Mouse (Mus musculus) heart, embryonic 13.5 days (tissue): ENCODE results near the gene Zzz3. TPM values are rescaled to one million over a fixed set of nuclear protein-coding genes. Genes with fewer than 3 reads are reported as not detected.
A peak's percentile ranks its signal among the peaks of the same experiment; 100 is the strongest.

ENCODE experiments used
- ATAC-seq: fragments of 200-750 bp; cut with Nextera tagmentation; 2 replicates; pipeline ENCODE4 v1.8.0; 2017; ENCODE audit warnings: moderate TSS enrichment; ENCODE audit not compliant: insufficient number of reproducible peaks, low FRiP score, low TSS enrichment; ENCODE audit errors: extremely low read depth
- H3K27ac ChIP-seq: fragments of 300-500 bp; sonication (generic); replicated peaks from 2 replicates; pipeline ENCODE4 v1.5.1; 2015; ENCODE audit warnings: moderate library complexity, mild to moderate bottlenecking, inconsistent platforms
- H3K27me3 ChIP-seq: fragments of 300-500 bp; sonication (generic); replicated peaks from 2 replicates; pipeline ENCODE4 v1.6.1; 2015; ENCODE audit warnings: mild to moderate bottlenecking, inconsistent platforms
- H3K36me3 ChIP-seq: fragments of 300-500 bp; sonication (generic); 2 replicates; pipeline ENCODE4 v1.6.1; 2015; ENCODE audit warnings: mild to moderate bottlenecking, inconsistent platforms
- H3K4me1 ChIP-seq: fragments of 300-500 bp; sonication (generic); 2 replicates; pipeline ENCODE4 v1.6.1; 2015; ENCODE audit warnings: inconsistent platforms
- H3K4me2 ChIP-seq: fragments of 300-500 bp; sonication (generic); 2 replicates; pipeline ENCODE4 v1.6.1; 2015; ENCODE audit warnings: inconsistent platforms, mild to moderate bottlenecking, moderate library complexity
- H3K4me3 ChIP-seq: fragments of 300-500 bp; sonication (generic); 2 replicates; pipeline ENCODE4 v1.5.1; 2015; ENCODE audit warnings: moderate library complexity, mild to moderate bottlenecking, inconsistent platforms
- H3K9ac ChIP-seq: fragments of 300-500 bp; sonication (generic); 2 replicates; pipeline ENCODE4 v1.6.1; 2015; ENCODE audit warnings: inconsistent platforms, mild to moderate bottlenecking, moderate library complexity
- H3K9me3 ChIP-seq: fragments of 300-500 bp; sonication (generic); 2 replicates; pipeline ENCODE4 v1.6.1; 2016; ENCODE audit warnings: inconsistent platforms
- WGBS: fragments of 180-500 bp; shearing (Covaris S2); methylation state at CpG from one replicate; pipeline ENCODE4 v1.1.7; 2015; ENCODE audit warnings: mixed read lengths; 5-methylcytosine and 5-hydroxymethylcytosine counted together
- polyA plus RNA-seq: library from polyadenylated mRNA; unstranded; fragments of >200 nt; fragmentation: Nextera tagmentation; extraction: Ambion mirVana; gene quantifications from 2 replicates; pipeline ENCODE4 v1.2.1, GENCODE M21; 2015

Gene Zzz3
- polyA plus RNA-seq, 1 experiment from 2014 or later: 31.0 TPM

DNA sequence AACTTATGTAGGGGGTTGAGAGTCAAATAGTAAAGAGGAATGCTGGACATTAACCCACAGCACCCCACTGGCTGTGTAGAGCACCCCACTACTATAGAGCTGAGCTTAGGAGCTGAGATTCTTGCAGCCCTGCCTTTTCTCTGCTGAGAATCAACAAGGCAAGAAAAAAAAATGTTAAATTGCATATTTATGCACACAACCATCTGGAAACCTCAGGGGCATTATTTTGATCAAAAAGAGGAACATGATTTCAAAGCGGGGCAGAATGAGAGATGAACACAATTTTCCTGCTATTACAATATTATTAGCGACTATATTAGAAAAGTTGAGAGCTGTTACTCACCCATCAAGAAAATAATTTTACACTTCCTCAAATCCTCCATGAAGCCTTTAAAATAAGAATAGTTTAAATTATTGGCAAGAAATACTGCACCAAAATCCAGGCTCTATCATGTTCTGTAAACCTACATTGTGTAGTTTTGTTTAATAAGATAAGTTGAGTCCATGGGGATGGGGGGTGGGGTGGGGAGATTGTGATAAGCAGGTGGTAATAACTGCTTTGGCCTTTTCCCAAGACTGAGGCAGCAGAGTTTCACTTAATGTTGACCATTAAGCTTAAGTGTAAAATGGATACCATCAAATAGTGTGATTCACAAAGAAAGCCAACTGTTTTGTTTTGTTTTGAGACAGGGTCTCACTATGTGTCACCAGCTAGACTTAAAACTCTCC lies 103.9 kb downstream of the Zzz3 start:
- H3K9ac ChIP-seq: no peak overlapping the region
- no peaks in the 10 kb centered on the region for H3K36me3 ChIP-seq
- peaks cover 20% of the 10 kb centered on the region for H3K27me3 ChIP-seq
- 69% methylated on average over 2 of the region's 2 CpGs for WGBS
- H3K4me3 ChIP-seq: no peak overlapping the region
- peaks cover 35% of the 10 kb centered on the region for H3K4me1 ChIP-seq
- no peak overlapping the region for H3K4me2 ChIP-seq
- H3K9me3 ChIP-seq: no peaks in the 10 kb centered on the region
- H3K27ac ChIP-seq: no peak overlapping the region
- no peak for ATAC-seq

DNA sequence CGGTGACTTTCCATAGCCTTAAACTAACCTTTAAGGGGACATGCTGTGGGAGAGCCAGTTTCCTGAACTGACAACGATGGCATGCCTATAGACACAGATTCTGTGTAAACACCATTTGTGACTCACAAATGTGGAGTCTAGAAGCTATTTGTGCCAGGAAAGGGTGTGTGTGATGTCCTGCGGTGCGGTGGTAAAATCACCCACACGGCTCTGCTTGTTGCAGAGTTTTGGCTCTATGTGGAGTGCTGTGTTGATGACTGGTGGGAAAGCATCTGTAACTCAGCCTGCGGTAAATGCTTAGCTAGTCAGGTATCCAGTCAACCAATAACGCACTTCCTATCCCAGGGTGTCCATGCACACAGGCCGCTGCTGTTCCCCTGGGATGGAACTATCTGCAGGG lies 112.6 kb downstream of the Zzz3 start:
- Histone ChIP-seq H3K9me3 (no peaks in the 10 kb centered on the region), H3K36me3 (no peaks in the 10 kb centered on the region), H3K27me3 (peaks cover 30% of the 10 kb centered on the region), H3K4me1 (peaks cover 5% of the 10 kb centered on the region), H3K4me2 (no peak overlapping the region), H3K9ac (no peak overlapping the region), H3K27ac (no peak overlapping the region), H3K4me3 (no peak overlapping the region)
- 70% methylated on average over 8 of the region's 8 CpGs for WGBS
- ATAC-seq: no peak

DNA sequence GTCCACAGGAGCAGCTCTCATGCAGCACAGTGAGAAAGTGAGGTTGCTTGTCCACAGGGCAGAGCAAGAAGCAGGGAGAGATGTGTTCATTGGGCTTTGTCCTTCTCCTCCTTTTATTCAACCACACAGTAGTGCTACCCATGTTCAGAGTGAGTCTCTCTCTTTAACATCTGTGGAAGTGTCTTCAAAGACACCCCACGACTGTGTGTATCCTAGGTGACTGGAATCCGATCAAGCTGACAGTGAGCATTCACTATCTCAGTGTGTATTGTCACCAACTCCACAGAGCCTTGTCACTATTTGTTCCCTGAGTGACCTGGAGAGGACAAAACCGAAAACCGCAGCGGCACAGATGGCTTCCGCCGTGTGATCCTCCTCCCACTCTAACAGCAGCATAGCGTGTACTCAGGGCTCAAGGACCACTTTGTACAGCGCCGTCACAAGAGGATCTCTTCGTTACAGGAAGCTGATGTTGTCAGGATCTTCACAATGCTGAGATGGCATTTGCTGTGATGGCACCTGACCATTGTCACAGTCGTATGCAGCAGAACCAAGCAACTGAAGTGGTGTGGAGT lies 113.2 kb downstream of the Zzz3 start:
- peaks cover 36% of the 10 kb centered on the region for H3K27me3 ChIP-seq
- WGBS: 58% methylated on average over 12 of the region's 12 CpGs

DNA sequence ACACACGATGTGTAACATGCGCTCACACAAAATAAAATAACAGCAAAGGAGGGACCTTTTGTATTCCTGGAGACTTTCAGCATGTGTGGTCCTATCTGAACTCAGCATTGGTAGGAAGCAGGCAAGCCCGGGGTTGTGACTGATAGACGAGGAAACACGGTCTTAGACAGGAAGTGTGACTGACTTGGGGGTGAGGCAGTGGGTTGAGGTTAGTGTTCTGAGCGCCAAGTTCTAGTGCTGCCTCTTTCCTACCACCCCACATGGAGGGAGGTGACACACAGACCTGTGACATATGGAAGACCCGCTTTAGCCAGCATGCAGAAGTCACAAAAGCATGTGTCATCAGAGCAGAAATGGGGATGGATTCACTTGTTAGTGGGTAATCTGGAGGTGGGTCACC lies 114.0 kb downstream of the Zzz3 start:
- H3K4me1 ChIP-seq: peaks cover 9% of the 10 kb centered on the region
- H3K4me2 ChIP-seq: no peak overlapping the region
- no peak overlapping the region for H3K27ac ChIP-seq
- no peaks in the 10 kb centered on the region for H3K36me3 ChIP-seq
- no peak overlapping the region for H3K4me3 ChIP-seq
- WGBS: 64% methylated on average over 7 of the region's 7 CpGs
- no peak for ATAC-seq
- no peaks in the 10 kb centered on the region for H3K9me3 ChIP-seq
- no peak overlapping the region for H3K9ac ChIP-seq
- peaks cover 42% of the 10 kb centered on the region for H3K27me3 ChIP-seq

More for the DNA sequence above, 113.2 kb downstream of the Zzz3 start:
- Histone ChIP-seq H3K4me2 (peak overlapping the region; percentile 16; the same call in 1 of the 2 replicates), H3K4me1 (peaks cover 9% of the 10 kb centered on the region), H3K36me3 (no peaks in the 10 kb centered on the region), H3K9me3 (no peaks in the 10 kb centered on the region), H3K9ac (no peak overlapping the region), H3K27ac (no peak overlapping the region), H3K4me3 (no peak overlapping the region)
- no peak for ATAC-seq

Other genes with a start within 250 kb of the Zzz3 start
- gene Gipc2, start 229.2 kb upstream of the Zzz3 start, polyA plus RNA-seq: 3.2 and 4.6 TPM in 2 replicates
- 38.3 and 47.6 TPM in 2 replicates for gene Dnajb4, start 185.2 kb upstream of the Zzz3 start, polyA plus RNA-seq
- gene Fubp1, start 185.1 kb upstream of the Zzz3 start, polyA plus RNA-seq: 118 and 128 TPM in 2 replicates
- gene Nexn, start 129.1 kb upstream of the Zzz3 start, polyA plus RNA-seq: 192 and 211 TPM in 2 replicates
- gene Miga1, start 55.1 kb upstream of the Zzz3 start, polyA plus RNA-seq: 10.8 and 12.0 TPM in 2 replicates
- 25.5 and 28.2 TPM in 2 replicates for gene Usp33, start 49.0 kb upstream of the Zzz3 start, polyA plus RNA-seq